Mouse (Mus musculus): ENCODE measurements around the gene Ptprb. TPM values are rescaled to one million over a fixed set of nuclear protein-coding genes. Genes with fewer than 3 reads are reported as not detected.

The Ptprb gene
- polyA plus RNA-seq, 1 experiment from 2014 or later, result 2.9 TPM

DNA sequence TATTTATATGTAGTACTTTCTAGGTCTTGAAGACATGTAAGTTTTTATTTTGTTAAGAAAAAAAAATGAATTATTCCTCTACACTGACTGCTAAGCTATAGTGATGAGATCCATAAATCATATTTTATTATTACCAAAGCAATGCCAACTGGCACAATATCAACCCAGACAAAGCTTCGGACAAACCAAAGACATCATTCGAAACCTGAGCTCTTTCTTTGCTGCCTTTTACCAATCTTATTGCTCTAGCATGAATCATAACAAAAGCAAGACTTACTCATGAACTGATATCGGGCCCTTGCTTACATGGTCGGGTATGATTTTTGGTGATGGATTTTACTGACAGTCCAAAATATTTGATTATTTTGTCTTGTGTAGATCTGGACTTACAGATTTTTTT is 29.0 kb downstream of the Ptprb start:
- ATAC-seq (replicated peaks; ENCODE audit: low FRiP score), result no peak
- H3K9me3 ChIP-seq (ENCODE audit: control insufficient read depth, low read length), result no peaks in the 10 kb centered on the region
- 91% methylated on average over 4 of the region's 4 CpGs for WGBS
- no peak for DNase-seq (ENCODE audit: low spot score)
- H3K9ac ChIP-seq (ENCODE audit: low read length), result no peak overlapping the region
- 0 out of 2 replicates have a peak, but pooled peaks cover 1% of the 10 kb centered on the region for H3K4me1 ChIP-seq (replicated peaks; ENCODE audit: control insufficient read depth, insufficient read depth, low read length)
- no peak overlapping the region for H3K4me2 ChIP-seq (ENCODE audit: low read depth, low read length, severe bottlenecking)
- H3K27ac ChIP-seq (ENCODE audit: low read depth, low read length), result no peak overlapping the region
- peaks cover 3% of the 10 kb centered on the region; the same call in 1 of the 2 replicates for H3K27me3 ChIP-seq (ENCODE audit: control insufficient read depth, insufficient read depth, low read length)
- H3K4me3 ChIP-seq (ENCODE audit: low read depth, low read length), result no peak overlapping the region
- H3K36me3 ChIP-seq (ENCODE audit: control insufficient read depth, insufficient read depth, low read length), result no peaks in the 10 kb centered on the region

DNA sequence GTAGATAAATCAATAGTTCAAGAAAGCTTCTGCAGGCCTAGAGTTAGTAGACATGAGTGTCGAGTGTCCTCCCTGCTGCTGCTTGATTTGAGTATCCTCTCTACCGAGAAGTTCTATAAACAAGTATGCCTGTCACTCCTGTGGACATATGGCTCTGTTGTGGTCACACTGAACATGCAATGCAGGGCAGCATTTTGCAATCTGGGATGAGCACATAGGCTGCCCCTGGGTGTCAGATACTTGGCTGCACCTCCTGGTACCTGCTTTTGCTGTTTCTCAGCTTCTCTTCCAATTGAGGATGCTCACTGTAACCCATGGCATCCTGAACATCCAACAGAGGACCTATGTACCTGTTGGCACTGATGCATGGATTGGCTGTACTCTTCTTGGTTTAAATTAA is 34.1 kb downstream of the Ptprb start:
- Histone ChIP-seq H3K9ac (ENCODE audit: low read length) (no peak overlapping the region), H3K36me3 (ENCODE audit: control insufficient read depth, insufficient read depth, low read length) (no peaks in the 10 kb centered on the region), H3K27me3 (ENCODE audit: control insufficient read depth, insufficient read depth, low read length) (no peaks in the 10 kb centered on the region), H3K9me3 (ENCODE audit: control insufficient read depth, low read length) (no peaks in the 10 kb centered on the region), H3K27ac (ENCODE audit: low read depth, low read length) (no peak overlapping the region), H3K4me1 (replicated peaks; ENCODE audit: control insufficient read depth, insufficient read depth, low read length) (no peaks in the 10 kb centered on the region), H3K4me2 (ENCODE audit: low read depth, low read length, severe bottlenecking) (no peak overlapping the region), H3K4me3 (ENCODE audit: low read depth, low read length) (no peak overlapping the region)
- no peak for ATAC-seq (replicated peaks; ENCODE audit: low FRiP score)
- DNase-seq (ENCODE audit: low spot score), result no peak
- 85% methylated on average over 2 of the region's 2 CpGs for WGBS

- Histone ChIP-seq H3K27me3 (ENCODE audit: control insufficient read depth, insufficient read depth, low read length) (no peaks in the 10 kb centered on the region), H3K4me1 (replicated peaks; ENCODE audit: control insufficient read depth, insufficient read depth, low read length) (no peaks in the 10 kb centered on the region), H3K9ac (ENCODE audit: low read length) (no peak overlapping the region), H3K27ac (ENCODE audit: low read depth, low read length) (no peak overlapping the region), H3K36me3 (ENCODE audit: control insufficient read depth, insufficient read depth, low read length) (no peaks in the 10 kb centered on the region), H3K4me2 (ENCODE audit: low read depth, low read length, severe bottlenecking) (no peak overlapping the region), H3K9me3 (ENCODE audit: control insufficient read depth, low read length) (no peaks in the 10 kb centered on the region), H3K4me3 (ENCODE audit: low read depth, low read length) (no peak overlapping the region)
- ATAC-seq (replicated peaks; ENCODE audit: low FRiP score), result no peak
- 52% methylated on average over 11 of the region's 11 CpGs for WGBS
- no peak for DNase-seq (ENCODE audit: low spot score)
These were observed 35.3 kb downstream of the Ptprb start for GRCm38 (mm10) chr10:116310516-116311210.

GRCm38 (mm10) chr10:116319246-116319645 is 43.9 kb downstream of the Ptprb start:
- 21% methylated on average over 12 of the region's 12 CpGs for WGBS
- Histone ChIP-seq H3K4me1 (replicated peaks; ENCODE audit: control insufficient read depth, insufficient read depth, low read length) (no peaks in the 10 kb centered on the region), H3K36me3 (ENCODE audit: control insufficient read depth, insufficient read depth, low read length) (no peaks in the 10 kb centered on the region), H3K27ac (ENCODE audit: low read depth, low read length) (no peak overlapping the region), H3K4me3 (ENCODE audit: low read depth, low read length) (no peak overlapping the region), H3K9ac (ENCODE audit: low read length) (no peak overlapping the region), H3K27me3 (ENCODE audit: control insufficient read depth, insufficient read depth, low read length) (no peaks in the 10 kb centered on the region), H3K4me2 (ENCODE audit: low read depth, low read length, severe bottlenecking) (no peak overlapping the region), H3K9me3 (ENCODE audit: control insufficient read depth, low read length) (no peaks in the 10 kb centered on the region)
- ATAC-seq (replicated peaks; ENCODE audit: low FRiP score), result peak; percentile 69; the same call in 1 of the 2 replicates
- DNase-seq (ENCODE audit: low spot score), result peak; percentile 85

DNA sequence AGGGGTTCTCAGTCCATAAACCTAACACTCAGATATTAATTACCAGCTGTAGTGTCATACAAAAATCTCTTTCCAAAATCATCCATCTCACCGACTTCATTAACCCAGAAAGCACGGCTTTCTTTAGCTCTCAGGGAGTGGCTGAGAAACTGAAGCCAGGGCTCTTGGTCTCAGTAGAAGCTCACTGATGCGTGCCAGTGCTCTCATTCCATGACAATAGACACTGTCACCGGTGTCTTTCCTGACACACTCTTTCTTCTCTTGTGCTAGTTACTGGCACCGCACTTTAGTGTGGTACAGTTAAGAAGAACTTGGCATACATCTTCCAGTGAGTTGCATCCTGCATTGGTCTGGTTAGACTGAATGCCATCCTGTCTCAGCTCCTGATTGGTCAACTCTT is 53.8 kb downstream of the Ptprb start:
- peaks cover 2% of the 10 kb centered on the region; the same call in 1 of the 2 replicates for H3K4me1 ChIP-seq (replicated peaks; ENCODE audit: control insufficient read depth, insufficient read depth, low read length)
- WGBS, result 29% methylated on average over 5 of the region's 5 CpGs
- ATAC-seq (replicated peaks; ENCODE audit: low FRiP score), result no peak

DNA sequence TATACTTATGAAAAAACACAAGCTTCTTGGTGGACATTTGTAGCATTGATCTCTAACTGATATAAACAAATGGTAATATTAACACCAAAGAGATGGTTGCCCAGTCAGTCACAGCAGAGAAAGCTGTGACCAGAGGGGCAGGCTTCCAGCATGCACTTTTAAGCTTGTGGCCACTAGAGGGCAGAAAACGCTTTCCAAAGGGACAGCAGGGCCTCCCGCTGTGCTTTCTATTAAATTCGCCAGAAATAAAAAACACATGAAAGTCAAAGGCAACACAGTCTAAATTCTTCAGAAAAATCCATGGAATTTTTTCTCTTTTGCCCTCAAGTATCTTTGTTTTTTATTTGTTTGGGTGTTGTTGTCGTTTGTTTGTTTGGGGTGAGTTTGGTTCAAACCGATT is 55.1 kb downstream of the Ptprb start:
- DNase-seq (ENCODE audit: low spot score) (peak; percentile 84), ATAC-seq (replicated peaks; ENCODE audit: low FRiP score) (peak; percentile 39)
- Histone ChIP-seq H3K9ac (ENCODE audit: low read length) (no peak overlapping the region), H3K4me3 (ENCODE audit: low read depth, low read length) (peak overlapping the region; percentile 14; the same call in 1 of the 2 replicates), H3K36me3 (ENCODE audit: control insufficient read depth, insufficient read depth, low read length) (no peaks in the 10 kb centered on the region), H3K27ac (ENCODE audit: low read depth, low read length) (no peak overlapping the region), H3K4me2 (ENCODE audit: low read depth, low read length, severe bottlenecking) (peak overlapping the region; percentile 43; the same call in 1 of the 2 replicates), H3K4me1 (replicated peaks; ENCODE audit: control insufficient read depth, insufficient read depth, low read length) (peaks cover 2% of the 10 kb centered on the region; the same call in 1 of the 2 replicates), H3K9me3 (ENCODE audit: control insufficient read depth, low read length) (no peaks in the 10 kb centered on the region), H3K27me3 (ENCODE audit: control insufficient read depth, insufficient read depth, low read length) (no peaks in the 10 kb centered on the region)
- WGBS, result 11% methylated on average over 5 of the region's 5 CpGs

More for the DNA sequence above, 53.8 kb downstream of the Ptprb start:
- H3K27me3 ChIP-seq (ENCODE audit: control insufficient read depth, insufficient read depth, low read length), result no peaks in the 10 kb centered on the region
- H3K4me3 ChIP-seq (ENCODE audit: low read depth, low read length), result no peak overlapping the region
- no peaks in the 10 kb centered on the region for H3K36me3 ChIP-seq (ENCODE audit: control insufficient read depth, insufficient read depth, low read length)
- no peak overlapping the region for H3K27ac ChIP-seq (ENCODE audit: low read depth, low read length)
- H3K9me3 ChIP-seq (ENCODE audit: control insufficient read depth, low read length), result no peaks in the 10 kb centered on the region
- no peak overlapping the region for H3K4me2 ChIP-seq (ENCODE audit: low read depth, low read length, severe bottlenecking)
- H3K9ac ChIP-seq (ENCODE audit: low read length), result no peak overlapping the region
- DNase-seq (ENCODE audit: low spot score), result no peak

GRCm38 (mm10) chr10:116330961-116331510 is 55.7 kb downstream of the Ptprb start:
- no peaks in the 10 kb centered on the region for H3K9me3 ChIP-seq (ENCODE audit: control insufficient read depth, low read length)
- H3K4me1 ChIP-seq (replicated peaks; ENCODE audit: control insufficient read depth, insufficient read depth, low read length), result peaks cover 2% of the 10 kb centered on the region; the same call in 1 of the 2 replicates
- DNase-seq (ENCODE audit: low spot score), result no peak
- peak overlapping the region; percentile 43 for H3K4me2 ChIP-seq (ENCODE audit: low read depth, low read length, severe bottlenecking)
- no peak overlapping the region for H3K9ac ChIP-seq (ENCODE audit: low read length)
- H3K27ac ChIP-seq (ENCODE audit: low read depth, low read length), result no peak overlapping the region
- H3K36me3 ChIP-seq (ENCODE audit: control insufficient read depth, insufficient read depth, low read length), result no peaks in the 10 kb centered on the region
- ATAC-seq (replicated peaks; ENCODE audit: low FRiP score), result no peak
- H3K27me3 ChIP-seq (ENCODE audit: control insufficient read depth, insufficient read depth, low read length), result no peaks in the 10 kb centered on the region
- 20% methylated on average over 23 of the region's 23 CpGs for WGBS
- H3K4me3 ChIP-seq (ENCODE audit: low read depth, low read length), result peak overlapping the region; percentile 14

DNA sequence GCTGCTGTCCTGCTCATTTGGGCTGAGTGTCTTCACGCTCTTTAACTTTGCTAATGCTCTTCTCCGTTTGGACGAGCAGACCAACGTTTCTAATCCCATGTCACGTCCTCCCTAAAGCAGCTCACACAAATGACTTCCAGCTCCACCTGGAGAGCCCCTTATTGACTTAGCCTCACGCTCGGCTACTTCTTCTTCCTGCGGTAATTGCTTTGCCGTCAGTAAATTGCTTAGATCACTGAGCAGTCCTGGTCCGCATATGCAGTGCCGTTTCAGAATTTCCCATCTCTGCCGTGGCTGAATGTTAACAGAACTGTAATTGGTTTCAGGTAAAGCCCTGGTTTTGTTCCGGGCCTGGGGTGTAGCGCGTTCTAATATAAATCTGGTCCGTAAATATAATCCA is 58.3 kb downstream of the Ptprb start:
- DNase-seq (ENCODE audit: low spot score) (no peak), ATAC-seq (replicated peaks; ENCODE audit: low FRiP score) (no peak)
- no peak overlapping the region for H3K4me3 ChIP-seq (ENCODE audit: low read depth, low read length)
- 46% methylated on average over 16 of the region's 16 CpGs for WGBS
- peaks cover 2% of the 10 kb centered on the region; the same call in 1 of the 2 replicates for H3K4me1 ChIP-seq (replicated peaks; ENCODE audit: control insufficient read depth, insufficient read depth, low read length)
- H3K9me3 ChIP-seq (ENCODE audit: control insufficient read depth, low read length), result no peaks in the 10 kb centered on the region
- H3K9ac ChIP-seq (ENCODE audit: low read length), result no peak overlapping the region
- no peak overlapping the region for H3K27ac ChIP-seq (ENCODE audit: low read depth, low read length)
- H3K36me3 ChIP-seq (ENCODE audit: control insufficient read depth, insufficient read depth, low read length), result no peaks in the 10 kb centered on the region
- H3K27me3 ChIP-seq (ENCODE audit: control insufficient read depth, insufficient read depth, low read length), result no peaks in the 10 kb centered on the region
- H3K4me2 ChIP-seq (ENCODE audit: low read depth, low read length, severe bottlenecking), result no peak overlapping the region
